Mouse (Mus musculus) midbrain, embryonic 11.5 days (tissue): ENCODE results near the gene Irf2bp2. TPM values are rescaled to one million over a fixed set of nuclear protein-coding genes. Genes with fewer than 3 reads are reported as not detected.

Experiments used
- ATAC-seq: fragments of 200-750 bp; cut with Nextera tagmentation; 2 replicates; pipeline ENCODE4 v1.8.0; 2017; ENCODE audit warnings: moderate TSS enrichment, moderate library complexity; ENCODE audit not compliant: low FRiP score
- DNase-seq: peaks from one replicate; pipeline ENCODE4 v3.0.0; 2015; ENCODE audit warnings: low spot score; ENCODE audit errors: missing footprints
- H3K27ac ChIP-seq: fragments of 300-500 bp; sonication (generic); 2 replicates; pipeline ENCODE4 v1.5.1; 2014; ENCODE audit warnings: low read depth, low read length
- H3K27me3 ChIP-seq: fragments of 300-500 bp; sonication (generic); 2 replicates; pipeline ENCODE4 v1.6.1; 2014; ENCODE audit warnings: mild to moderate bottlenecking, low read length, moderate library complexity, mixed read lengths; ENCODE audit not compliant: control insufficient read depth, insufficient read depth
- H3K36me3 ChIP-seq: fragments of 300-500 bp; sonication (generic); 2 replicates; pipeline ENCODE4 v1.6.1; 2014; ENCODE audit warnings: mild to moderate bottlenecking, low read length, moderate library complexity, mixed read lengths; ENCODE audit not compliant: control insufficient read depth, insufficient read depth
- H3K4me1 ChIP-seq: fragments of 300-500 bp; sonication (generic); 2 replicates; pipeline ENCODE4 v1.6.1; 2014; ENCODE audit warnings: low read length; ENCODE audit not compliant: control insufficient read depth, insufficient read depth
- H3K4me2 ChIP-seq: fragments of 300-500 bp; sonication (generic); 2 replicates; pipeline ENCODE4 v1.6.1; 2014; ENCODE audit warnings: mild to moderate bottlenecking, moderate library complexity
- H3K4me3 ChIP-seq: fragments of 300-500 bp; sonication (generic); 2 replicates; pipeline ENCODE4 v1.5.1; 2014; ENCODE audit warnings: low read depth, low read length
- H3K9ac ChIP-seq: fragments of 300-500 bp; sonication (generic); 2 replicates; pipeline ENCODE4 v1.6.1; 2014; ENCODE audit warnings: low read length
- H3K9me3 ChIP-seq: fragments of 300-500 bp; sonication (generic); 2 replicates; pipeline ENCODE4 v1.6.1; 2016; ENCODE audit warnings: low read length; ENCODE audit not compliant: control insufficient read depth
- WGBS: fragments of 180-500 bp; shearing (Covaris S2); extraction: QIAGEN DNeasy Blood & Tissue Kit; methylation state at CpG from one replicate; pipeline ENCODE4 v1.1.7; 2014; 5-methylcytosine and 5-hydroxymethylcytosine counted together
- polyA plus RNA-seq: library from polyadenylated mRNA; unstranded; fragments of >200 nt; fragmentation: Nextera tagmentation; extraction: Ambion mirVana; gene quantifications from 2 replicates; pipeline ENCODE4 v1.2.1, GENCODE M21; 2014

The Irf2bp2 gene
- polyA plus RNA-seq, 1 experiment from 2014 or later = 4.4 TPM

- H3K27me3 ChIP-seq = no peaks in the 10 kb centered on the region
- ATAC-seq (no peak), DNase-seq (no peak)
- no peak overlapping the region for H3K4me3 ChIP-seq
- H3K4me2 ChIP-seq = no peak overlapping the region
- H3K27ac ChIP-seq = no peak overlapping the region
- 90% methylated on average over 4 of the region's 4 CpGs for WGBS
- H3K4me1 ChIP-seq = 0 out of 2 replicates have a peak, but pooled peaks cover 4% of the 10 kb centered on the region
- no peaks in the 10 kb centered on the region for H3K36me3 ChIP-seq
- H3K9me3 ChIP-seq = no peaks in the 10 kb centered on the region
- no peak overlapping the region for H3K9ac ChIP-seq
Observed at GRCm38 (mm10) chr8:126554741-126555140, 39.0 kb downstream of the Irf2bp2 start.

- Histone ChIP-seq H3K27ac (no peak overlapping the region), H3K9me3 (no peaks in the 10 kb centered on the region), H3K9ac (no peak overlapping the region), H3K4me1 (no peaks in the 10 kb centered on the region), H3K4me2 (no peak overlapping the region), H3K4me3 (no peak overlapping the region), H3K36me3 (no peaks in the 10 kb centered on the region), H3K27me3 (no peaks in the 10 kb centered on the region)
- DNase-seq (no peak), ATAC-seq (no peak)
- 88% methylated on average over 4 of the region's 4 CpGs for whole genome bisulfite sequencing
Observed at GRCm38 (mm10) chr8:126551871-126552270, 41.9 kb downstream of the Irf2bp2 start.

GRCm38 (mm10) chr8:126550944-126551357, 42.8 kb downstream of the Irf2bp2 start:
- ATAC-seq = no peak
- Histone ChIP-seq H3K4me2 (no peak overlapping the region), H3K27ac (no peak overlapping the region), H3K9me3 (no peaks in the 10 kb centered on the region), H3K4me1 (0 out of 2 replicates have a peak, but pooled peaks cover 7% of the 10 kb centered on the region), H3K4me3 (no peak overlapping the region), H3K27me3 (no peaks in the 10 kb centered on the region), H3K36me3 (no peaks in the 10 kb centered on the region), H3K9ac (no peak overlapping the region)
- no peak for DNase-seq
- WGBS = 88% methylated on average over 5 of the region's 5 CpGs

- no peak for DNase-seq
- Histone ChIP-seq H3K36me3 (no peaks in the 10 kb centered on the region), H3K9me3 (no peaks in the 10 kb centered on the region), H3K4me3 (no peak overlapping the region), H3K4me2 (no peak overlapping the region), H3K27ac (no peak overlapping the region), H3K9ac (no peak overlapping the region), H3K27me3 (no peaks in the 10 kb centered on the region), H3K4me1 (0 out of 2 replicates have a peak, but pooled peaks cover 9% of the 10 kb centered on the region)
- ATAC-seq = no peak
- WGBS = 67% methylated on average over 3 of the region's 3 CpGs
Observed at GRCm38 (mm10) chr8:126547841-126548240, 45.9 kb downstream of the Irf2bp2 start.

- Histone ChIP-seq H3K4me2 (no peak overlapping the region), H3K9me3 (no peaks in the 10 kb centered on the region), H3K4me3 (no peak overlapping the region), H3K9ac (no peak overlapping the region), H3K27me3 (no peaks in the 10 kb centered on the region), H3K4me1 (0 out of 2 replicates have a peak, but pooled peaks cover 9% of the 10 kb centered on the region), H3K36me3 (no peaks in the 10 kb centered on the region), H3K27ac (no peak overlapping the region)
- ATAC-seq (no peak), DNase-seq (no peak)
- 94% methylated on average over 4 of the region's 4 CpGs for WGBS
Observed at GRCm38 (mm10) chr8:126547361-126547760, 46.4 kb downstream of the Irf2bp2 start.

GRCm38 (mm10) chr8:126546480-126546879, 47.3 kb downstream of the Irf2bp2 start:
- 46% methylated on average over 1 of the region's 1 CpGs for WGBS
- DNase-seq (no peak), ATAC-seq (no peak)
- Histone ChIP-seq H3K4me3 (no peak overlapping the region), H3K9me3 (no peaks in the 10 kb centered on the region), H3K36me3 (no peaks in the 10 kb centered on the region), H3K27me3 (no peaks in the 10 kb centered on the region), H3K4me1 (0 out of 2 replicates have a peak, but pooled peaks cover 9% of the 10 kb centered on the region), H3K4me2 (no peak overlapping the region), H3K27ac (no peak overlapping the region), H3K9ac (no peak overlapping the region)

- 89% methylated on average over 8 of the region's 8 CpGs for WGBS
- ATAC-seq (no peak), DNase-seq (no peak)
- Histone ChIP-seq H3K27ac (no peak overlapping the region), H3K27me3 (no peaks in the 10 kb centered on the region), H3K9ac (no peak overlapping the region), H3K4me1 (peaks cover 25% of the 10 kb centered on the region), H3K9me3 (no peaks in the 10 kb centered on the region), H3K4me2 (no peak overlapping the region), H3K36me3 (no peaks in the 10 kb centered on the region), H3K4me3 (no peak overlapping the region)
Observed at GRCm38 (mm10) chr8:126543407-126543806, 50.4 kb downstream of the Irf2bp2 start.

GRCm38 (mm10) chr8:126542757-126543156, 51.0 kb downstream of the Irf2bp2 start:
- Histone ChIP-seq H3K4me2 (no peak overlapping the region), H3K4me1 (peaks cover 32% of the 10 kb centered on the region), H3K27me3 (no peaks in the 10 kb centered on the region), H3K4me3 (no peak overlapping the region), H3K27ac (no peak overlapping the region), H3K9ac (no peak overlapping the region), H3K36me3 (no peaks in the 10 kb centered on the region), H3K9me3 (no peaks in the 10 kb centered on the region)
- no peak for DNase-seq
- ATAC-seq = no peak
- WGBS = 78% methylated on average over 5 of the region's 5 CpGs

GRCm38 (mm10) chr8:126542090-126542689, 51.6 kb downstream of the Irf2bp2 start:
- Histone ChIP-seq H3K36me3 (no peaks in the 10 kb centered on the region), H3K9me3 (no peaks in the 10 kb centered on the region), H3K27me3 (no peaks in the 10 kb centered on the region), H3K4me2 (no peak overlapping the region), H3K27ac (no peak overlapping the region), H3K9ac (no peak overlapping the region), H3K4me3 (no peak overlapping the region), H3K4me1 (peaks cover 37% of the 10 kb centered on the region)
- no peak for ATAC-seq
- WGBS = 78% methylated on average over 10 of the region's 10 CpGs
- DNase-seq = no peak
